Mouse (Mus musculus) central nervous system, embryonic 18 days (tissue): ENCODE data around the gene Hprt. TPM values are rescaled to one million over a fixed set of nuclear protein-coding genes. Genes with fewer than 3 reads are reported as not detected.

Source experiments
- polyA plus RNA-seq: library from polyadenylated mRNA; depleted of rRNA; stranded (reverse); fragments of >200 nt; gene quantifications from 2 replicates; pipeline ENCODE4 v1.2.3, GENCODE M21; 2012; rRNA removed

The Hprt gene
- polyA plus RNA-seq: 76.5 and 83.1 TPM in 2 replicates

DNA sequence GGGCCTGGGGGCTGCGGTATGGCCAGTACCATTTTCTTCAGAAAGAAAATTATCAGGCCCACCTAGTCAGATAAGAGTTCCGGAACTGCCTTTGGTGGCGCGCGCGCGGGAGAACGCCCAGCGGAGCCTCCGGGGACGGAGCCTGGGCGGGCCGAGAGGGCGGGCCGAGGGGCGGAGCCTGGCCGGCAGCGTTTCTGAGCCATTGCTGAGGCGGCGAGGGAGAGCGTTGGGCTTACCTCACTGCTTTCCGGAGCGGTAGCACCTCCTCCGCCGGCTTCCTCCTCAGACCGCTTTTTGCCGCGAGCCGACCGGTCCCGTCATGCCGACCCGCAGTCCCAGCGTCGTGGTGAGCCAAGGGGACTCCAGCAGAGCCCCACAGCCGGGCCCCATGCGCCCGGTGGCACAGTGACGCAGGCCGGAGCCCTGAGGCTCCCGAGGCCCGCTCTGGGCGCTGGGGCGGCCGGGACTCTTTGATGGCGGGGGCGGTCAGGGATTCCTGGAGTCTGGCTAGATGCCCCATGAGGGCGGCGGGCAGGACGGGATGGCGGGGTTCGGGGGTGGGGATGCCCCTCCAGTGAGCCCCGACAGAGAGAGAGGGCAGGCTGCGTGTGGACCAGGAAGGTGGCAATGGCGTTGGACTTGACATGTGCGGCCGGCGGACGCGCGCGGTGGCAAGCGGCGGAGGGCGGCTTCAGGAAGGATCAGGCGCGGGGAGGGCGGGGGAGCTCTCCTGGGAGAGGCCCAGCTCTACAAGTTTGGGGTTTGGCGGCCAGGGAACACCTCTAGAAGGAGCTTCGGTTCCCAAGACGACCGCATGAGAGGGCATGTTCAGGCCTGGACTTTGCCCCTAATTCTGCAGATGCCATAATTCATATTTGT is at the start of gene Hprt:
TSS of gene Hprt (plus strand) at position 233 of the 879 bp plus-strand sequence.

Other genes with a start within 250 kb of the Hprt start
- gene Ccdc160, start 196.9 kb upstream of the Hprt start, polyA plus RNA-seq: 3.6 and 4.2 TPM in 2 replicates
- 44.4 and 45.9 TPM in 2 replicates for gene Phf6, start 75.9 kb upstream of the Hprt start, polyA plus RNA-seq